Mouse (Mus musculus): Measurements from ENCODE around the gene Lypd8.
"Not testable (repeated sequence)": the region's sequence is repeated elsewhere in the genome, so short reads cannot be mapped to it uniquely, and the experiment has no call there.

The Lypd8 gene

DNA sequence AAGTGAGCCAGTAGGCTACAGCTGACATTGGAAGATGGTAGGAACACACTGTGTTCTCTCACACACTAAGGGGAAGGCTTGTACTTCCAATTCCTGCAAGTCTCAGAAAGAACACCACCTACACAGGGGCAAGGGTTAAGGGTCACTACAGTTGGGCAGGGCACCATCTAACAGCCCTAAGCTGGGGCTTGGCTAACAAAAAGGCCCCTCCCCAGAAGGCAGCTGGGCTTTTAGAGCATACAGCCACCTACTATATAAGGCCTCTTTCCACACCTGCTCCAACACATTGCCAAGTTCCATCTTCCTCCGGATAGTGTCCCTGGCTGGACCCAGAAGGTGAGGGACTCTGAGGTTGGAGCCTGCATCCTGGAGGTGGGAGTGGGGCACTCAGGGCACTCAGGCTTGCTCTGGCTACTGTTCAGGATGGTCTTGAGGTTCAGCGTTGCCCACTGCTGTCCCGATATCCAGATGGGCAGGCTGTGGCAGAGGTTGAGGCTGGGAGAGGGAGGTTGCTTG, at the start of gene Lypd8:
Gene Lypd8 (plus strand): TSS at position 281 of the 516 bp plus-strand sequence.
- no peak for DNase-seq (ENCODE audit: low read depth, low spot score)

DNA sequence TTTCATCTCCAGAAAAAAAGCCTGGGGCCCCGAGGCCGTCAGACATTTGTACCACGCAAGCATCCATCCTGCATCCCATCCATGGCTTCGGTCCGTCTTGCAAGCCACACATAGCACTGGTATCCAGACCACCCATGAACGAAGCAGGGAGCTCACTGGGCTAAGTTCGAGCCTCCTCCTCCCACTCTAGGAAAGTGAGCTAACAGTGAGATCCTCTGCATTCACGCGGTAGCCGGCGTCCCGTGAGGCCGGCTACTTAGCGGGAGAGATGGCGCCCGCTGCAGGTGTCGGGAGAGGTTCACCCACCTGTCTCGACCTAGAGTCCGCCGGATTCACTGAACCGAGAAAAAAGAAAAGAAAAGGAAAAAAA, 49.0 kb upstream of the Lypd8 start:
- no peak for DNase-seq (ENCODE audit: low read depth, low spot score)

DNA sequence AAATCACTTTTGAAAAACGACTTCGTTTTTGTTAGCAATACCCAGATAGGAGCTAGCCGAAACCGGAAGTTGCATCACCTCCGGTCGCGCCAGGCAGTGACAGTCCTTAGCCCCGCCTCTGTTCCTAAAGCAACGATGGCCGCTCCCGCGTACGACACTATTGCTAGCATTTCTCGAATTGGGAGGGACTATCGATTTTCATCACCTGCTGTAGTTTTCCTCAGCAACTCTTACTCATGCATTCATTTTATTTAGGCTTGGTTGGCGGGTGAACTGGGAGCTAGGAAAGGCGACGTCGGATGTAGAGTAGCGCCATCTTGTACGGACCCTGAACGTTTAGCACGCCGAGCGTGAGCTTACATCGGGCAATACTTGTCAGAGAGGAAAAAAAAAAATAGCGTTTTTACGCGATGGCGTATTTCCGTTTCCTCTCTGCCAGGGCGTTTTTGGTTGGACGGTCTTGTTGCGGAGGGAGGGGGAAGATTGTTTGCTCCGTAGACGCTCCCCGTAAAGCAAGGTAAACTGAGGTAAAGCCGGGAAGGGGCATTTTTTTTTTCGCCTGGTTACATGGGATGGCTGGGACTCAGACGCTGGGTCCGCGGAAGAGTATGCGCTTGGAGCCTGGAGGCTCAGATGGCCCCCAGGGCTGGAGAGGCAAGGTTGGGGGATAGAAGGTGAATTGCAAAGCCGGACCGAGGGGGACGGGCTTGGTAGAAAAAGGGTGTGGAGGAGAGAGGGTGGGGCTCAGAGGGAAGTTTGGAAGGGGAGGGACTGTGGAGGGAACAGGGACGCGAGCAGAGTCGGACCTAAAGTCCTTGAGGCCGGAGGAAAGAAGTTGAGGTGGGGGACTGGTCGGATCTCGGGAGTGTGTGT, 48.3 kb upstream of the Lypd8 start, which contains the start of the genes Zfp672 and Sh3bp5l:
Gene Zfp672 (minus strand): TSS at position 64 of the 873 bp plus-strand sequence.
Gene Sh3bp5l (plus strand): TSS at position 449 of the 873 bp plus-strand sequence.
- peak; percentile 99 for DNase-seq (ENCODE audit: low read depth, low spot score)

DNA sequence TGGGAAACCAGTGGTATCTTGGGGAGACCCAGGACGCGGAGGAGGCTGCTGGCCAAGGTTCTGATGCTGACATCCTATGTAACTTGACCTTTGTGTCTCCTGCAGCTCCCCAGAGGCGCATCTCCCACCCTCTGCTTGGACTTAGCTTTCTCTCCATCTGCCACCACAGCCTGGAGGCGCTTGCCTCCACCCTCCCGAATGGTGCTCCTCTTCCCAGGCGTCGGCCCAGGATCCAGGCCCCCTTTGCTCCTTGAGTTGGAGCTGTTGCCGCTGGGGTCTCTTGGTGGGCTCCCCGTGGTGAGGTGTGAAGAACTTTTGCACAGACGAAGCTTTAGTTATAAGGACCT, 47.7 kb upstream of the Lypd8 start:
- DNase-seq (ENCODE audit: low read depth, low spot score): no peak

DNA sequence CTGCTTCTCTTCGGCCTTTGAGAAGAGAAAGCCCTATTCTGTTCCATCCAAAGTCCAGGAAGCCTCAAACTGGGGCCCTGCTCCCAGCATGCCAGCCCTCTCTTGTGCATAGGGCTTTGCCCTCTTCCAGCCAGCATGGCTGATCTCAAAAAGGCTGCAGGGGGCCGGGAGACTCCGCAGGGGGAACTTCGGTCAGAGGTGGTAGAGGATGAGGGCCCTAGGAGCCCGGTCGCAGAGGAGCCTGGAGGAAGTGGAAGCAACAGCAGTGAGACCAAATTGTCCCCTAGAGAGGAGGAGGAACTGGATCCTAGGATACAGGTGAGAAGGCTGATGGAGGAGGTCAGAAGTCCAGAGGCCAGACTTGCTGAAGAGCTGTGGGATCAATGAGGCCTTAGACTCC, 47.3 kb upstream of the Lypd8 start:
- DNase-seq (ENCODE audit: low read depth, low spot score): no peak

DNA sequence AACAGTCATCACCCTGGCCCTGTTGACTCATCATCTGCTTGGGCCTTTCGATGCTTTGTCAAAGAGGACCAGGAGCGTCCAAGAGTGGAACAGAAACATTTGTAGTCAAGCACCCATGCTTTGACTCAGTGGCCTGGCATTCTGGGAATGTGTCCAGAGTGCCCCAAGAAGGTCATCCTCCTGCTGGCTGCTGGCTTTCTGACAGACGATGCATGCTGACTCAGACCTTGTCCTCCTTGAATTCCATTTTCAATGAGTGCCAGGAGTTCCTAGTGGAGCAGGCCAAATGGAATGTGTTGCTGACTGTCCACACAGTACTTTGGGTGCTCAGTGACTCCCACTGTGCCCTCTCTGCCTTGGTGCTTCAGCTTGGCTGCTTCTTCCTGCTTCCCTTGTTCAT, 44.1 kb upstream of the Lypd8 start:
- DNase-seq (ENCODE audit: low read depth, low spot score): no peak

DNA sequence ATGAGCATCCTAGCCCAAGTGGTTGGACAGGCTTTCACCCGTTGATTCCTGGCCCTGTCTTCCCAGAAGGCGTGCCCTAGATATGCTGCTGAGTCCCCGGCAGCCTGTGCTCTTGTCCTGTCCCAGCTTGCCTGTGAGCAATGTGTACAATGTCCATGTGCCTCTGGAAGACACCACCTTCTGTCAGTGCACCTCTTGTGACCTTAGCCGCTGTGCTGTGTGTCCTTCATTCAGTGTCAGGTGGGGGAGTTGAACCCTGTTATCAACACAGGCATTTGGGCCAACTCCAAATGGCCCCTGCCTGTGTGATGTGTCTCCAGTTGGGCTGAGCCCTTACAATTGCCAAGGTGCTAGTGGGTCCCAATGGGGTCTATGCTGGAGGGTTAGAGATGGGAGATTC, 32.1 kb upstream of the Lypd8 start:
- DNase-seq (ENCODE audit: low read depth, low spot score): no peak

DNA sequence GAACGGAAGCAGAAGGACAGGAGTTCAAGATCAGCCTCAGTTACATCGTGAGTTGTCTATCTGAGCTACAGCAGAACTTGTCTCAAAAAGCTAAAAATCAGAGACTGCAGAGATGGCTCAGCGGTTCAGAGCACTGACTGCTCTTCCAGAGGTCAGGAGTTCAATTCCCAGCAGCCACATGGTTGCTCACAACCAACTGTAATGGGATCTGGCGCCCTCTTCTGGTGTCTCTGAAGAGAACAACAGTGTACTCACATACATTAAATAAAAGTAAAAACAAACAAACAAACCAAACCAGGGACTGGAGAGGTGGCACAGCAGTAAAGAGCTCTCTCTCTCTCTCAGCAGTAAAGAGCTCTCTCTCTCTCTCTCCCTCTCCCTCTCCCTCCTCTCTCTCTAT, 28.2 kb upstream of the Lypd8 start:
- no peak for DNase-seq (ENCODE audit: low read depth, low spot score)

DNA sequence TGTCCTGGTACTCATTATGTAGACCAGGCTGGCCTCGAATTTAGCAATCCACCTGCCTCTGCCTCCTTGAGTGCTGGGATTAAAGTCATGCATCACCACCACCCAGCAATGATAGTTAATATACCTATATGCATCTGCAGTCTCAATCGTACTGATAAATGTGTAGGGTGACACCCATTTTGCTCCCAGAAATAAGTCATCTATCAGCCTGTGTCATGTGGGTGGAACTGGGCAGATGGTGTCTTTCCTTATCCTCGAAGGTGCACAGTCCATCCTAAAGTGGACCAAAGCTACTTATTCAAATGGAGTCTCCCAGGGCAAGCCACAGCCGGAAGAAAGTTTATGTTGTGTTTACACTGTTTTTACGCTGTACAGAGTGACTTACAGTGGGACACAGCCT, 27.7 kb upstream of the Lypd8 start:
- no peak for DNase-seq (ENCODE audit: low read depth, low spot score)

DNA sequence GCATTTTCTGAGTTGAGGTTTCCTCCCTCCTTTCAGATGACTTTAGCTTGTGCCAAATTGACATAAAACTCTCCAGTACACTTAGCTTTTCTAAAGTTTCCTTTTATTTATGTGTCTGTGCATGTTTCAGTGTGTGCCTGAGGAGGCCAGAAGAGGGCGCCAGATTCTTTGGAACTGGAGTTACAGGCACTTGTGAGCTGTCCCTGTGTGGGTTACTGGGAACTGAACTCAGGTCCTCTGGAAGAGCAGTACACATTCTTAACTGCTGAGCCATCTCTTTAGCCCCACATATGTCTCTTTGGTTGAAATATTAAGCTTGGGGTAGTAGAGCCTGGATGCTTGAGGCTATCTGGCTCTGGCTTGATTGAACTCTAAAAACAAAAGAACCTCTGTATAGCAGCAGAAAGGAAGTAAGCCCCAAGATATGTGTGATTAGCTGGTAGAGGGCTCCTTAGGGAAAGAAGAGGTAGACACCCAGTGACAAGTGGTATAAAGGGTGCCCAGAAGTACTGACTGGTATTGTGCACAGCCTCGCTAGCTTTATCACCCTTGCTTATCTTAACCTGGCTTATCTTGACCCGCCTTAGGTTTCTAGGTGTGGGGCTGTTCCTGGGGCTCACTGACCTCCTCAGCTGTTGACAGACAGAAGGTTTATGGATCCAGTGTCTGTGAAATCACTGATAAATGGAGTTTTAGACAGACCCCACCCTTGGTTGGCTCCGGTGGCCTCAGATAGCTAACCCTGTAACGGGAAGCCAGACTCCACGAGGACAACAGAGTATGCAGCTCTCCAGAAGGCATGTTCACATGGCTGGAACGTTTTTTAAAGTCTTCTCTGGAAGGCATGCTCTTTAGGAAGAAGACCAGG, 25.9 kb upstream of the Lypd8 start:
- DNase-seq (ENCODE audit: low read depth, low spot score): no peak

DNA sequence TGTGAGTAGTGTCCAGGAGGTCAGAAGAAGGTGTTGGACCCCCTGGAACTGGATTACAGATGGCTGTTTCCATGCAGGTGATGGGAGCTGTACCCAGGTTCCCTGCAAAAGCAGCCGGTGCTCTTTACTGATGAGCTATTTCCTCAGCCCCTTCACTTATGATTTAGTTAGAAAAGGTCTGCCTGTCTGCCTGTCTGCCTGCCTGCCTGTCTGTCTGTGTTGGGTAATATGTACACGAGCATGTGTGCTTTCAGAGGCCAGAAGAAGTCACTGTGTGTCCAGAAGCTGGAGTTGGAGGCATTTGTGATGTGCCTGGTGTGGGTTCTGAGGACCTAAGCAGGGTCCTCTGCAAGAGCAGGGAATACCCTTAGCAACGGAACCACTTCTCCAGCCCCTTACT, 25.1 kb upstream of the Lypd8 start:
- DNase-seq (ENCODE audit: low read depth, low spot score): no peak

DNA sequence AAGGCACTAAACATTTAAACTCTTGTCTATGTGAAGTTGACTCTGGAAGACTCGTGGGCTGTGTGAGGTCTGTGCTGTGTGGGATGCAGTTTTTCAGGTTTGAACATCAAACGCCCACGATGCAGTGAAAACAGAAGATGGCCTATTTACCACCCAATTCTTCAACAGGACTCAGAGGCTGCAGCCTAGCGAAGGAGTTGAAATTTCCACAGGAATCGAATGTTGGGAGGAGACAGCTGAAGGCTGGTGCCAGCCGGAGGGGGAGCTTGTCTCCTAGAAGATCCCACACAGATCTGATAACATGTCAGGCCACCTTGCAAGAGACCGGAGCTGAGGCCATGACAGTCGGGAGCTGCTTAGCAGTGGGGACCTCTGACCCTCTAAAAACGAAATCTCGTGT, 24.4 kb upstream of the Lypd8 start:
- DNase-seq (ENCODE audit: low read depth, low spot score): peak; percentile 65

DNA sequence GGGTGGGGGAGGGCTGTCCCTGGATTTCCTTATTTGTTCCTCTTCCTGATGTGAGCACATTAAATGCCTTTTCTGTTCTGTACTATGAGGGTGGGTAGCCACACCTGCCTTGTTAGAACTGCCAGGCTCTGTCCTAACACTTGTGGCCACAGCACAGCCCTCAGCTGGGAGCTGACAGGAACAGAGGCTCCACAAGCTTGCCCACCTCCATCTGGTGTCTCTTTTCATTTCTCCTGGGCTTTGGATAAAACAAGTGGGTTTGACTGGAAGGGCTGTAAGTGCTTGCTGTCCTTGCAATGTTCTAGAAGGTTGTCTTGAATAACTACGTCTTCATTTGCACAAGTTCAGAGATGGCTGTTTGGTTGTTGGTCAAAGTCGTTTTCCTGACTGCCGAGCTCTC, 23.9 kb upstream of the Lypd8 start:
- DNase-seq (ENCODE audit: low read depth, low spot score): peak; percentile 49

DNA sequence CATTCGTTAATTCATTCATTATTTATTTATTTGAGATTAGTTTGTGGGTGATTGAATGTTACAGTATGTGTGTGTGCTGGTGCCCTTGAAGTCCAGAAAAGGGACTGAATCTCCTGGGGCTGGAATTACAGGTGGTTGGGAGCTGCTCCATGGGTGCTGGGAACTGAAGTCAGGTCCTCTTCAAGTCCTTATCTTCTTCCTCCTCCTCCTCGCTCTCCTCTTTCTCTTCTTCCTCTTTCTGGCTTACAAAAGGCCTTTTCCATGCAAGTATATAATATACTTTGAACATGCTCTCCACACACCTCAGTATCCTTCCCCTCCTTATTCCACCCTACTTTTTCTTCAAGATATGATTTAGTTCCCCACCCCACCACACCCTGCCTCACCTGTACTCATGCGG, 21.8 kb upstream of the Lypd8 start:
- no peak for DNase-seq (ENCODE audit: low read depth, low spot score)

DNA sequence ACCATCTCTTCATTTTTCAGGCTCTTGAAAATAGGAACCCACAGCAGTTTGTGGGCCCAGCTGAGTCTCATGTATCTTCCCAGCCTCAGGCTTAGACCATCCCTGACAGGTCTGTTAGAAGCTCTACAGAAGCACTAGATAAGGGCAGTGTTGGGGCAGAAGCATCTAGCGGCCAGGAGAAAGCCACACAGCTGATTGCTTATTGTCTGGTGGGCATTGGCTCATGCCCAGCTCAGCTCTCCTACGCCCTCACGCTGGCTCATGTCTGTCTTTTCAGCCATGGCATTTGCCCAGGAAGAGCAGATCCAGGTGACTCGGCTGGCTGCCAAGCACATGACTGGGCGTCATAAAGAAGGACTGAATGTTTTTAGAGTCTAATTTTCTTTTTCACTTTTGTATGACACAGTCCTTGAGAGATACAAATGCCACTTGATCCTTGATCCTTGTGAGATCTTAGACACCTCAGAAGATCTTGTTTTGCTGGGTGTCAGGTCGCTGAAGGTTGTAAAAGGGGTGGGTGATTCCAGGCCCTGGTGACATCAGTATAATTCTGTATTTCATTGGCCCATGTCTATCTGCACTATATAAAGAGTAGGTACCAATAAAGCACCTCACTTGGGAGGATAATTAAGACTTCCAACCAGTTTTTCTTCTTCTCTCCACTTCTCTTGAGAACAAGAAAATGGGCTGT, 20.9 kb upstream of the Lypd8 start:
- no peak for DNase-seq (ENCODE audit: low read depth, low spot score)

DNA sequence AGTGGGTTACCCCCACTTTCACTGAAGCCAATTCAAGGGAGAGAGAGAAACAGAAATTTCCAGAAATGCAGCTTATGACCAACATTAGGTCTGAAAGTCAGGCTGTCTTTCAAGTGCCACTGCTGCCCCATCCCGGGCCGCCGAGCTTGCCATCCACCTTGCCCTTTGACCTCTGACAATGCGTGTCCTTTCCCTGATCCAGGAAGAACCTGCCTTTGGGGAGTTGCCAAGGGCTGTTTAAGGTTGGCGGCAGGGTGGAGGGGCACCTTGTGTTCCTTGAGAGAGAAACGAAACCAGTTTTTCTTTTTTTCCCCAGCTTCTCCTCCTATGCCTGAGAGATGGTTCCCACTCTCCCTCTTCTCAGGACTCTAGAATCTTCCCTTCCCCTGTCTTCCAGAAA, 16.3 kb upstream of the Lypd8 start:
- DNase-seq (ENCODE audit: low read depth, low spot score): not testable (repeated sequence)

DNA sequence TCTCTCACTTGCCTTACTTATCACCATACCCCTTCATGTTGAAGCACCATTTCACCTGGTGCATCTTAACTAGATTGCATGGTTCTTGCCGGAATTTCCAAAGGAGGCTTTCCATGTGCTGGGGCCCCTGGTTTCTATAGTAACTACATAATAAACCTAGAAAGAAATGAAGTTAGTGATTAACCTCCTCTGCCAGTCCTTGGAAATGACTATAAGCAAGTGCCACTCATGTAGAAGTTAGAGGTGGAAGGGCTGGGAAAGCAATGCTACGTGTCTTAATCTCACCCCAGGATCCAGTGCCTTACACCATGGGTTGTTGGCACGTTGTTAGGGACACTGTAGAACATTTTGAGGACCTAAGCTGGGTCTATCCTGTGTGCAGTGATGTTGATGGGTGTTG, 14.4 kb upstream of the Lypd8 start:
- no peak for DNase-seq (ENCODE audit: low read depth, low spot score)

DNA sequence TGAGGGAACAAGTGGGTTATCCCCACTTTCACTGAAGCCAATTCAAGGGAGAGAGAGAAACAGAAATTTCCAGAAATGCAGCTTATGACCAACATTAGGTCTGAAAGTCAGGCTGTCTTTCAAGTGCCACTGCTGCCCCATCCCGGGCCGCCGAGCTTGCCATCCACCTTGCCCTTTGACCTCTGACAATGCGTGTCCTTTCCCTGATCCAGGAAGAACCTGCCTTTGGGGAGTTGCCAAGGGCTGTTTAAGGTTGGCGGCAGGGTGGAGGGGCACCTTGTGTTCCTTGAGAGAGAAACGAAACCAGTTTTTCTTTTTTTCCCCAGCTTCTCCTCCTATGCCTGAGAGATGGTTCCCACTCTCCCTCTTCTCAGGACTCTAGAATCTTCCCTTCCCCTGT, 12.7 kb upstream of the Lypd8 start:
- DNase-seq (ENCODE audit: low read depth, low spot score): not testable (repeated sequence)

DNA sequence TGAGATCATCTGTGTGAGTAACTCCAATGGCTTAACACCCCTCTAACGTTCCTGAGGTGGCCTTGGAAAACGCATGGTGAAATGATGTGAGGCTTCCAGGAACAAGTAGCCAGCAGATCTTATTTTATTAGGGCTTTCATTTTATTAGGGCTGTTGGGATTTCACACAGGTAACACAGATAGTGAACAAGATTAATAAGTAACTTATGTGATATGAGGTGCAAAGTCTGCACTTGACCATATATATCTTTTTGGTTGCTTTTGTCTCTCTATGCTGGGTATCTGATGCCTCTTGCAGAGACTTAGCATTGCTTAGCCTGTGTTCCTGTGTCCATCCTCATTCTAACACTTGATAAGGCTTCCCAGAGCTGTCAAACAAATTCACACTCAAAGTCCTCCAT, 1.6 kb upstream of the Lypd8 start:
- no peak for DNase-seq (ENCODE audit: low read depth, low spot score)

DNA sequence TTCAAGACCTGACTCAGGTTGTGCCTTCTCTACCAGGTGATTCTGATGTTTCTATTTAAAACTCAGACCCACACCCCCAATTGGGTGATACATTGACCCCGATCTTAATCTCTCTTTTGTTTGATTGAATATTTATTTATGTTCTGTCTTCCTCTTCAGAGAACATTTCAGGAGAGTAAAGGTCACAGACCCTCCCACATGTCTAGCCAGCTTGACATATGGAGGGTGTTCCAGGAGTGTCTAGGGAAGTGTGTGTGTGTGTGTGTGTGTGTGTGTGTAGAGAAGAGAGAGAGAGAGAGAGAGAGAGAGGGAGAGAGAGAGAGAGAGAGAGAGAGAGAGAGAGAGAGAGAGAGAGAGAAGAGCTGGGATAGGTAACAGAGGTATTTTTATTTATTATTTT, 1.2 kb upstream of the Lypd8 start:
- DNase-seq (ENCODE audit: low read depth, low spot score): no peak

DNA sequence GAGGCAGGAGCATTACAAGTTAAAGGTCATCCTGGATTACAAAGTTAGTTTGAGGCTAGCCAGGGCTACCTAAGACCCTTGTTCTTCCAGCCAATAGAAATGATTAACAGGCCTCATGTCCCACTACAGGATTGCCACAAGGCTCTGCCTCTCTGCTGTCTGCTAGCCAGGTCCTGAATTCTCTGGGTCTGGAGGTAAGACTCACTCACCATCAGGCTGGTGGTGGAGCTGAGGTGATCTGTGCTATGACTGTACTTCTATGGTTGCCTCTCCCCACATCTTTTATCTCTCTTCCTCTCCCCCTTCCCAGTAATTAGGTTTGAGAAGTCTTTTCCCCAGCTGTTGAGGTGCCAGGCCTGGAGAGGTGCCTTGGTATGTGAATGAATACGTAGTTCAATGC, 673 bp downstream of the Lypd8 start:
- no peak for DNase-seq (ENCODE audit: low read depth, low spot score)

DNA sequence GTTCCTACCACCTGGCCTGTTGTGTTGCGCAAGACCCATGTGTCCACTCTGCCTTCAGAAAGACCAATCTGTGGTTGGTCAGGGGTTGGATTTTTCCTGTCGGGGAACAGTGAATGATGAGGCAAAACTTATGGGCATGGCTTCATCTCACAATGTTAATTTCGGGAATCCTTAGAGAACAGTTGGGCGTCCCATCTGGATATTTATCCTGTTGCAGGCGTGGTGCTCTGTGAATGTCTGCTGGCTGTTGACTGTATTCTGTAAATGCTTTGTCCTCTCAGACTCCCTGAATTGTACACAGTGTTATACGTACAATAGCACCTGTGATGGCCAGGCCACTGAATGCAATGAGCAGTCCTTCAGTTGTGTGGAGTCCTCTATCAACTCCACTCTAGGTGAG, 3.6 kb downstream of the Lypd8 start:
- no peak for DNase-seq (ENCODE audit: low read depth, low spot score)
